ENCODE assay signal across 18 mouse cellular contexts in genomic region chr10:75695521-75695920, GRCm38 (mm10). TPM values are rescaled to one million over a fixed set of nuclear protein-coding genes. Genes with fewer than 3 reads are reported as not detected.
A peak's percentile ranks its signal among the peaks of the same experiment; 100 is the strongest.
DNase-seq lines count a peak whose midpoint lies in the region; ATAC-seq and TF ChIP-seq lines count a peak whose summit lies in the region.
"Had no signal": no experiment of that assay in that cellular context is flagged by ENCODE, and none has a peak within 500 bp of the region (broad histone marks: within the 10 kb centered on the region; RNA-seq: fewer than 3 reads in every experiment).

No protein-coding gene starts in this region.

- no peak for TF ChIP-seq POLR2A in cerebellum, adult 2 months (IDR thresholded peaks at IDR 0.05; ENCODE audit: borderline replicate concordance, insufficient read depth, low read length)

- peaks cover 45% of the 10 kb centered on the region for H3K36me3 ChIP-seq in lung, embryonic 15.5 days
- H3K36me3 ChIP-seq in liver, embryonic 15.5 days (replicated peaks) = peaks cover 87% of the 10 kb centered on the region

- H3K4me3 ChIP-seq in cerebellum, adult 2 months (replicated peaks; ENCODE audit: insufficient read depth, low read depth, low read length) = no peak overlapping the region
- H3K4me3 ChIP-seq in lung, embryonic 15.5 days = no peak overlapping the region
- no peak overlapping the region for H3K4me3 ChIP-seq in liver, embryonic 15.5 days (replicated peaks)
- H3K4me3 ChIP-seq: embryonic facial prominence, embryonic 13.5 days; forebrain, embryonic 12.5 days; heart, embryonic 13.5 days; hindbrain, embryonic 12.5 days had no signal

- peaks cover 28% of the 10 kb centered on the region for H3K4me1 ChIP-seq in cerebellum, adult 2 months (ENCODE audit: control insufficient read depth, insufficient read depth, low read length)
- H3K4me1 ChIP-seq in lung, embryonic 15.5 days = no peaks in the 10 kb centered on the region
- peaks cover 69% of the 10 kb centered on the region for H3K4me1 ChIP-seq in liver, embryonic 15.5 days (replicated peaks)
- H3K4me1 ChIP-seq: embryonic facial prominence, embryonic 13.5 days; forebrain, embryonic 12.5 days; hindbrain, embryonic 12.5 days had no signal

- peak; percentile 35; the same call in 1 of the 2 replicates for ATAC-seq in lung, embryonic 15.5 days (ENCODE audit: borderline replicate concordance, extremely low read depth, low FRiP score, low TSS enrichment)
- no peak for ATAC-seq in liver, embryonic 15.5 days (ENCODE audit: insufficient read depth)
- ATAC-seq: forebrain, embryonic 16.5 days; hindbrain, embryonic 16.5 days had no signal

- peak; percentile 39 to 40 for DNase-seq in cerebellum, adult 2 months
- DNase-seq in cerebellum, postnatal 4 days (ENCODE audit: low spot score in 2 of 2) = no peak
- no peak for DNase-seq in lung, postnatal 25 days (ENCODE audit: low spot score)
- no peak for DNase-seq in urinary bladder, postnatal 10 days (ENCODE audit: low spot score)
- no peak for DNase-seq in ovary, postnatal 14 days (ENCODE audit: low spot score)
- DNase-seq: adrenal gland, postnatal 10 days; cerebellum, adult 11 months; gastrocnemius, postnatal 36 days; heart, adult 11 months; heart, postnatal 4 days had no signal

- no peaks in the 10 kb centered on the region for H3K9me3 ChIP-seq in lung, embryonic 15.5 days
- H3K9me3 ChIP-seq in liver, embryonic 15.5 days (replicated peaks) = no peaks in the 10 kb centered on the region
- H3K9me3 ChIP-seq: embryonic facial prominence, embryonic 13.5 days; forebrain, embryonic 12.5 days; heart, embryonic 13.5 days; hindbrain, embryonic 12.5 days had no signal

- no peak overlapping the region for H3K27ac ChIP-seq in cerebellum, adult 2 months (ENCODE audit: insufficient read depth, low read length)
- H3K27ac ChIP-seq in lung, embryonic 15.5 days = no peak overlapping the region
- H3K27ac ChIP-seq in liver, embryonic 15.5 days (replicated peaks) = peak overlapping the region; percentile 99
- H3K27ac ChIP-seq: embryonic facial prominence, embryonic 13.5 days; forebrain, embryonic 12.5 days; heart, embryonic 13.5 days; hindbrain, embryonic 12.5 days had no signal

- no peaks in the 10 kb centered on the region for H3K27me3 ChIP-seq in cerebellum, adult 2 months (ENCODE audit: control insufficient read depth, insufficient read depth, low read length)
- H3K27me3 ChIP-seq in lung, embryonic 15.5 days = no peaks in the 10 kb centered on the region
- no peaks in the 10 kb centered on the region for H3K27me3 ChIP-seq in liver, embryonic 15.5 days
- H3K27me3 ChIP-seq: embryonic facial prominence, embryonic 13.5 days; forebrain, embryonic 12.5 days; heart, embryonic 13.5 days; hindbrain, embryonic 12.5 days had no signal

- H3K4me2 ChIP-seq in lung, embryonic 15.5 days = no peak overlapping the region
- H3K4me2 ChIP-seq in liver, embryonic 15.5 days = no peak overlapping the region
- H3K4me2 ChIP-seq: embryonic facial prominence, embryonic 13.5 days; forebrain, embryonic 12.5 days; heart, embryonic 13.5 days; hindbrain, embryonic 12.5 days had no signal

- H3K9ac ChIP-seq in lung, embryonic 15.5 days = no peak overlapping the region
- H3K9ac ChIP-seq in liver, embryonic 15.5 days = no peak overlapping the region
- H3K9ac ChIP-seq: embryonic facial prominence, embryonic 13.5 days; forebrain, embryonic 12.5 days; heart, embryonic 13.5 days; hindbrain, embryonic 12.5 days had no signal

- WGBS in cerebellum, adult 2 months = 61% methylated on average over 2 of the region's 2 CpGs
- 93% methylated on average over 2 of the region's 2 CpGs for WGBS in lung, embryonic 15.5 days
- WGBS in liver, embryonic 15.5 days (ENCODE audit: insufficient replicate concordance) = 93% methylated on average over 2 of the region's 2 CpGs

- TF ChIP-seq CTCF in cerebellum, adult 2 months (IDR thresholded peaks at IDR 0.05; ENCODE audit: borderline replicate concordance, insufficient read depth, low read depth, low read length) = no peak

RNA-seq across cellular contexts. Expression of gene Susd2, which starts 51.7 kb away (rescaled TPM):
- 18.5 and 22.0 TPM in 2 replicates for polyA plus RNA-seq in cerebellum, adult 2 months (2012; rRNA removed)
- 6.2 and 8.6 TPM in 2 replicates for polyA plus RNA-seq in lung, embryonic 15.5 days (2015; fragmentation: Nextera tagmentation; extraction: Ambion mirVana)
- polyA plus RNA-seq in liver, embryonic 15.5 days (2015; fragmentation: Nextera tagmentation; extraction: Ambion mirVana) = 1.9 and 2.0 TPM in 2 replicates

Comparison
In these comparisons a context has a peak if more than half of its experiments do, and no peak if none do; other contexts are left out.
1. DNase-seq: peak in cerebellum, adult 2 months (2 of 2); none in cerebellum, postnatal 4 days (0 of 2), lung, postnatal 25 days (single experiment), urinary bladder, postnatal 10 days (single experiment) and ovary, postnatal 14 days (single experiment).